Mouse (Mus musculus) embryonic facial prominence, embryonic 10.5 days (tissue): ENCODE results near the gene Sestd1. TPM values are rescaled to one million over a fixed set of nuclear protein-coding genes. Genes with fewer than 3 reads are reported as not detected.

ENCODE experiments used
- DNase-seq: peaks from one replicate; pipeline ENCODE4 v3.0.0-alpha.2; 2017; ENCODE audit warnings: low spot score
- H3K27ac ChIP-seq: fragments of 300-500 bp; sonication (generic); replicated peaks from 2 replicates; pipeline ENCODE4 v1.5.1; 2016; ENCODE audit warnings: mild to moderate bottlenecking
- H3K27me3 ChIP-seq: fragments of 300-500 bp; sonication (generic); replicated peaks from 2 replicates; pipeline ENCODE4 v1.6.1; 2016; ENCODE audit warnings: low read depth, mild to moderate bottlenecking; ENCODE audit not compliant: poor library complexity, severe bottlenecking
- H3K36me3 ChIP-seq: fragments of 300-500 bp; sonication (generic); replicated peaks from 2 replicates; pipeline ENCODE4 v1.6.1; 2016; ENCODE audit warnings: mild to moderate bottlenecking, moderate library complexity
- H3K4me1 ChIP-seq: fragments of 300-500 bp; sonication (generic); 2 replicates; pipeline ENCODE4 v1.6.1; 2016
- H3K4me3 ChIP-seq: fragments of 300-500 bp; sonication (generic); 2 replicates; pipeline ENCODE4 v1.5.1; 2016; ENCODE audit warnings: mild to moderate bottlenecking, moderate library complexity
- H3K9me3 ChIP-seq: fragments of 300-500 bp; sonication (generic); 2 replicates; pipeline ENCODE4 v1.6.1; 2016; ENCODE audit warnings: mild to moderate bottlenecking
- WGBS: fragments of 180-500 bp; shearing (Covaris S2); methylation state at CpG from one replicate; pipeline ENCODE4 v1.1.7; 2016; 5-methylcytosine and 5-hydroxymethylcytosine counted together
- polyA plus RNA-seq: library from polyadenylated mRNA; unstranded; fragments of >200 nt; fragmentation: Nextera tagmentation; extraction: Ambion mirVana; gene quantifications from 2 replicates; pipeline ENCODE4 v1.2.1, GENCODE M21; 2016

Gene Sestd1
- polyA plus RNA-seq, 1 experiment from 2014 or later, result 23.0 TPM

- Histone ChIP-seq H3K27ac (no peak overlapping the region), H3K9me3 (no peaks in the 10 kb centered on the region), H3K4me1 (peaks cover 43% of the 10 kb centered on the region), H3K4me3 (no peak overlapping the region), H3K27me3 (no peaks in the 10 kb centered on the region; the same call in 1 of the 2 replicates), H3K36me3 (no peaks in the 10 kb centered on the region)
- no peak for DNase-seq
- 82% methylated on average over 13 of the region's 13 CpGs for WGBS
These were observed 112.2 kb downstream of the Sestd1 start for GRCm38 (mm10) chr2:77168081-77168685.

GRCm38 (mm10) chr2:77166366-77166765, 114.0 kb downstream of the Sestd1 start:
- Histone ChIP-seq H3K27ac (no peak overlapping the region), H3K4me3 (no peak overlapping the region), H3K27me3 (no peaks in the 10 kb centered on the region; the same call in 1 of the 2 replicates), H3K4me1 (peaks cover 29% of the 10 kb centered on the region), H3K36me3 (no peaks in the 10 kb centered on the region), H3K9me3 (no peaks in the 10 kb centered on the region)
- DNase-seq, result no peak
- 88% methylated on average over 4 of the region's 4 CpGs for WGBS

GRCm38 (mm10) chr2:77164662-77165061, 115.7 kb downstream of the Sestd1 start:
- no peak for DNase-seq
- Histone ChIP-seq H3K27me3 (no peaks in the 10 kb centered on the region; the same call in 1 of the 2 replicates), H3K27ac (no peak overlapping the region), H3K9me3 (no peaks in the 10 kb centered on the region), H3K36me3 (no peaks in the 10 kb centered on the region), H3K4me1 (peaks cover 13% of the 10 kb centered on the region), H3K4me3 (no peak overlapping the region)
- 83% methylated on average over 3 of the region's 3 CpGs for WGBS

GRCm38 (mm10) chr2:77163381-77163780, 117.0 kb downstream of the Sestd1 start:
- 87% methylated on average over 3 of the region's 3 CpGs for WGBS
- H3K36me3 ChIP-seq, result no peaks in the 10 kb centered on the region
- no peak for DNase-seq
- H3K9me3 ChIP-seq, result no peaks in the 10 kb centered on the region
- no peak overlapping the region for H3K27ac ChIP-seq
- no peak overlapping the region for H3K4me3 ChIP-seq
- peaks cover 5% of the 10 kb centered on the region for H3K4me1 ChIP-seq
- no peaks in the 10 kb centered on the region; the same call in 1 of the 2 replicates for H3K27me3 ChIP-seq

- Histone ChIP-seq H3K4me3 (no peak overlapping the region), H3K36me3 (no peaks in the 10 kb centered on the region), H3K9me3 (no peaks in the 10 kb centered on the region), H3K4me1 (no peaks in the 10 kb centered on the region), H3K27me3 (no peaks in the 10 kb centered on the region), H3K27ac (no peak overlapping the region)
- no peak for DNase-seq
- 79% methylated on average over 3 of the region's 3 CpGs for WGBS
These were observed 118.3 kb downstream of the Sestd1 start for GRCm38 (mm10) chr2:77162135-77162534.

- H3K4me3 ChIP-seq, result no peak overlapping the region
- no peaks in the 10 kb centered on the region for H3K4me1 ChIP-seq
- H3K36me3 ChIP-seq, result no peaks in the 10 kb centered on the region
- 93% methylated on average over 4 of the region's 4 CpGs for WGBS
- no peaks in the 10 kb centered on the region for H3K27me3 ChIP-seq
- H3K27ac ChIP-seq, result no peak overlapping the region
- DNase-seq, result no peak
- H3K9me3 ChIP-seq, result no peaks in the 10 kb centered on the region
These were observed 122.8 kb downstream of the Sestd1 start for GRCm38 (mm10) chr2:77157546-77157945.

GRCm38 (mm10) chr2:77154080-77154479, 126.3 kb downstream of the Sestd1 start:
- 73% methylated on average over 4 of the region's 4 CpGs for WGBS
- Histone ChIP-seq H3K27ac (no peak overlapping the region), H3K4me1 (peaks cover 7% of the 10 kb centered on the region), H3K36me3 (no peaks in the 10 kb centered on the region), H3K4me3 (no peak overlapping the region), H3K27me3 (no peaks in the 10 kb centered on the region), H3K9me3 (no peaks in the 10 kb centered on the region)
- no peak for DNase-seq

- Histone ChIP-seq H3K4me1 (peaks cover 9% of the 10 kb centered on the region), H3K4me3 (no peak overlapping the region), H3K27ac (no peak overlapping the region), H3K36me3 (no peaks in the 10 kb centered on the region), H3K9me3 (no peaks in the 10 kb centered on the region), H3K27me3 (no peaks in the 10 kb centered on the region)
- DNase-seq, result no peak
- WGBS, result 93% methylated on average over 8 of the region's 8 CpGs
These were observed 129.1 kb downstream of the Sestd1 start for GRCm38 (mm10) chr2:77151255-77151654.

- no peaks in the 10 kb centered on the region for H3K9me3 ChIP-seq
- DNase-seq, result no peak
- no peak overlapping the region for H3K27ac ChIP-seq
- 72% methylated on average over 2 of the region's 2 CpGs for WGBS
- H3K4me1 ChIP-seq, result peaks cover 9% of the 10 kb centered on the region
- no peak overlapping the region for H3K4me3 ChIP-seq
- H3K36me3 ChIP-seq, result no peaks in the 10 kb centered on the region
- H3K27me3 ChIP-seq, result no peaks in the 10 kb centered on the region
These were observed 130.8 kb downstream of the Sestd1 start for GRCm38 (mm10) chr2:77149576-77149975.

- H3K36me3 ChIP-seq, result no peaks in the 10 kb centered on the region
- DNase-seq, result no peak
- H3K4me1 ChIP-seq, result peaks cover 13% of the 10 kb centered on the region
- H3K27me3 ChIP-seq, result no peaks in the 10 kb centered on the region
- H3K27ac ChIP-seq, result no peak overlapping the region
- H3K9me3 ChIP-seq, result no peaks in the 10 kb centered on the region
- H3K4me3 ChIP-seq, result no peak overlapping the region
- 62% methylated on average over 4 of the region's 4 CpGs for WGBS
These were observed 132.2 kb downstream of the Sestd1 start for GRCm38 (mm10) chr2:77148215-77148614.

- H3K4me3 ChIP-seq, result no peak overlapping the region
- H3K9me3 ChIP-seq, result no peaks in the 10 kb centered on the region
- 76% methylated on average over 2 of the region's 2 CpGs for WGBS
- H3K27ac ChIP-seq, result no peak overlapping the region
- H3K36me3 ChIP-seq, result no peaks in the 10 kb centered on the region
- H3K4me1 ChIP-seq, result peaks cover 13% of the 10 kb centered on the region
- DNase-seq, result no peak
- H3K27me3 ChIP-seq, result no peaks in the 10 kb centered on the region
These were observed 133.4 kb downstream of the Sestd1 start for GRCm38 (mm10) chr2:77146968-77147367.

GRCm38 (mm10) chr2:77146291-77146690, 134.1 kb downstream of the Sestd1 start:
- Histone ChIP-seq H3K36me3 (no peaks in the 10 kb centered on the region), H3K27me3 (no peaks in the 10 kb centered on the region), H3K4me1 (peaks cover 13% of the 10 kb centered on the region), H3K4me3 (no peak overlapping the region), H3K27ac (no peak overlapping the region), H3K9me3 (no peaks in the 10 kb centered on the region)
- DNase-seq, result no peak
- WGBS, result 73% methylated on average over 3 of the region's 3 CpGs

GRCm38 (mm10) chr2:77143536-77143935, 136.9 kb downstream of the Sestd1 start:
- H3K27me3 ChIP-seq, result no peaks in the 10 kb centered on the region
- H3K9me3 ChIP-seq, result no peaks in the 10 kb centered on the region
- no peak for DNase-seq
- H3K36me3 ChIP-seq, result no peaks in the 10 kb centered on the region
- no peak overlapping the region for H3K4me3 ChIP-seq
- H3K27ac ChIP-seq, result no peak overlapping the region
- 0 out of 2 replicates have a peak, but pooled peaks cover 3% of the 10 kb centered on the region for H3K4me1 ChIP-seq
- WGBS, result 77% methylated on average over 6 of the region's 6 CpGs
